Mouse (Mus musculus) kidney, postnatal 25 days (tissue): ENCODE data around the gene Lasp1.

Experiments used
- DNase-seq, 2 experiments: peaks; one replicate each; pipeline ENCODE4 v3.0.0; 2021; ENCODE audit warnings: mixed read lengths in 2 of 2

Lasp1 gene

DNA sequence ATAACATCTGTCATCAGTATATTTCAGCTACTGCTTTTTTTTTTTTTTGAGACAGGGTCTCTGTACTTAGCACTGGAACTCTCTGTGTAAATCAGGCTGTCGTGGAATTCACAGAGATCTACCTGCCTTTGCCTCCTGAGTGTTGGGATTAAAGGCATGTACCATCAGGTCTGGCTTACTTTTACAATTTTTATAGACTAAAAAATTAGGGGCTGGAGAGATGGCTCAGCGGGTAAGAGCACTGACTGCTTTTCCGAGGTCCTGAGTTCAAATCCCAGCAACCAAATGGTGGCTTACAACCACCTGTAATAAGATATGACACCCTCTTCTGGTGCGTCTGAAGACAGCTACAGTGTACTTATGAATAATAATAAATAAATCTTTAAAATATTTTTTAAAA is 81.6 kb downstream of the Lasp1 start:
- DNase-seq = no peak

GRCm38 (mm10) chr11:97883542-97883917 is 84.7 kb downstream of the Lasp1 start:
- peak; percentile 71 to 83 for DNase-seq

DNA sequence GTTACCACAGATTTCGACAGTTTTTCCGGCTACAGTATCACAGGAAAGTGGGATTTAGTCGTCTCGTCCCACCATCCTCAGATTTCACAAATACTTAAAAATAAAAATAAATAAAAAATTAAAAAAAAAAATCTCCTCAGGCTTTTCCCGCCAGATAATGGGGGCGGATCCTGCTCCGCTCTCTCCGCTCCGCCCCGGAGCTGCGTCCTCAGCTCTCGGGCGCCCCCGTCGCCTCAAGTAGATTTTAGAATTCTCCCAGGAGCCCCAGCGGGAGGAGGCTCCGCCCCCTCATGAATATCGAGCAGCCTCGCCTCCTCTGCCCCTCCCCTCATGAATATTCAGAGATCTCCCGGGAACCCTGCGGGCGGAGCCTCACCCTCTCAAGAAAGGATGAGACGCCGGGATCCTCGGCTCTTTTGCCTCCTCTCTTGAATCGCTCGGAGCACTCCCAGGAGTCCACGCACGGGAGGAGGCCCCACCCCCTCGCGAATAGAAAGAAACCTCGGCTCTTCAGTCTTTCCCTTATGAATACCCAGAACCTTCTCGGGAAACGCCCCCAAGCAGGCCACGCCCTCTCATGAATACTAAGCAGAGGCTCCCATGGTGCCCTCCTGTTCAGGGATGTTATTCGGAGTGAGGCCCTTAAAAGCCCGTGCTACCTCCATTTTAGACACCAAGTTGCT is 85.3 kb downstream of the Lasp1 start, which contains the start of gene Fbxo47:
Gene Fbxo47 (minus strand): TSS at position 237 of the 683 bp plus-strand sequence.
- peak; percentile 98 to 99 for DNase-seq

- no peak for DNase-seq
These were observed 85.9 kb downstream of the Lasp1 start for GRCm38 (mm10) chr11:97884601-97885185.

DNA sequence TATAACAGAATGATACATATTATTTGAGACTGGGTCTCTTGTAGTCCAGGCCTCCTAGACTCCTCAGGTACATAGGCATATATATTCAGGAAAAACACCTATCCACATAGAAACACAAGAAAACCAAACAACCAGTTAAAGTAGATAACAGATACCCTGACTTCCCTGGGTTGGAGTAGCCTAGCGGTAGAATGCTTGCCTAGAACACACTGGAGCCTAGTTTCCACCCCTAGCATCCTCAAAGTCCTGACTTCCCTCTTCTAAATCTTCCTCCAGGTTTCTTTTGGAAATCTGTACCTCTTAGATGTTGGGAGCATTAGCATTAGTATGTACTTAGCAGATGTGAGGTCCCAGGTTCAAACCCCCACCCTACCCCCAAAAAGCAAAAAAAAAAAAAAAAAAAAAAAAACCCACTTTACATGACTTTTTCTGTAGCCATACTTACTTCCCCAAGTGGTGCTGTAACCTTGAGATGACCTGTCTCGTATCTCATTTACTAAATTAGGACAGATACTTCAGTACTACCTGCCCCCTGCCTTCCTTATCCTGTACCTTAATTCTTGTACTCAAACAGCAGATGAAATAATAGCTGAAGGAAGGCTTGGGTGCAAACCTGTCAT is 86.6 kb downstream of the Lasp1 start:
- DNase-seq = no peak
